Mouse (Mus musculus) cerebellum, adult 11 months (tissue): ENCODE results near the gene BC030867.

Source experiments
- DNase-seq: peaks from one replicate; pipeline ENCODE4 v3.0.0; 2022

The BC030867 gene

GRCm38 (mm10) chr11:102248630-102249230 is at the start of gene BC030867:
BC030867 (plus strand) TSS chr11:102248882.
- peak; percentile 90 for DNase-seq

DNA sequence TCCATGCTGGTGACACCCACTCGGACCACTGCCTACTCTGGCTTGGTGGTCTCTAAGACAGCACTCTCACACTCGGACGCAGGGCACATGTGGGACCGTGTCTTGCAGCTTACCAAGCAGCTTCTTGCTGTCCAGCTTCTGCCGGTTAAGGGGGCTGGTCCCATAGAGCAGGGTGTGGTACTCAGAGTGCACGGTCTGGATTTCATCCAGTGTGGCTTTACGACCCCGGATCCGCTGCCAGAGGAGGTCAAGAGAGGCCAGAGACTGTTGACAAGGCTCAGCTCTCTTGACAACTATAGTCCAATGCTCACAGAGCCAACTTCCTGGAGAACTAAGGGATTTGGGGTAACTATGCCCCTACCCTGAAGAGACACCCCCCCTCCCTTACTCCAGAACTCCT is 48.8 kb upstream of the BC030867 start:
- no peak for DNase-seq

DNA sequence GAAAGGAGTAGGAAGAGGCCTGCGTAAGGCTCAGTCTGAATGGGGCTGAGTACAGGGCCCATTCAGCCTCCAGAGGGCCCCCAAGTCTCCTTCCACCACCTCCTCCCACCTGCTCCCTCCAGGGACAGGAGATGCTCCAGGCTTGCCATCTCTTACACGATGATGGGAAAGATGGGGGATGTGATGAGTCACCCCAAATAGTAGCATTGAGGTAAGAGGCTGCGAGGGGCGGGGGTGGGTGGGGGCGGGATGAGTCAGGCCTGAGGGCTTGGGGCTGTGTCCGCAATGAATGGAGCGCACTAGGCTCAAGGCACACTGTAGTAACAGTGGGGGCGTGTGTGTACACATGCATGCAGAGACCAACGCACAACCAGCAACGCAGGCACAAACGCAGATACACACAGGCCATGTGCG is 47.3 kb upstream of the BC030867 start:
- no peak for DNase-seq

GRCm38 (mm10) chr11:102206481-102206880 is 42.2 kb upstream of the BC030867 start:
- DNase-seq = no peak

GRCm38 (mm10) chr11:102207825-102208777 is 40.6 kb upstream of the BC030867 start:
- no peak for DNase-seq

- DNase-seq = no peak
These were observed 39.8 kb upstream of the BC030867 start for GRCm38 (mm10) chr11:102208846-102209245.

GRCm38 (mm10) chr11:102209742-102210141 is 38.9 kb upstream of the BC030867 start:
- peak; percentile 71 for DNase-seq

DNA sequence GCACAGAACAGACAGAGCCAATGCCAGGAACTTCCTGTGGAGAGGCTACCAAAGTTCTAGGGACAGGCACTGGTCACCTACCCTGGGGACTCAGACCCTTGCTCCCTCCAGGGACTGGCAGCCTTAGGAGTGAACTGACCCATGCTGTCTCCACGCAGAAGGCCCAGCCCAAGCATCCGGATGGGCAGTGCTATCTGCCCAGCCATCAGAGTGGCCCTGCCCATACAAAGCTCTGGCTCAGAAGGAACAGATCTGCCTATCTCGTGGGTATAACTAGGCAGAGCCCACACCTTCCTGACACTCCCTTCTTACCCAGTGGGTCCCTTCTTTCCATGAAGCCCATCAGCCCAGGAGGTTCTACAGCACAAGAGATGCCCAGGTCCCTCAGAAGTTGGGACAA is 38.5 kb upstream of the BC030867 start:
- no peak for DNase-seq

GRCm38 (mm10) chr11:102211011-102211410 is 37.7 kb upstream of the BC030867 start:
- DNase-seq = no peak

DNA sequence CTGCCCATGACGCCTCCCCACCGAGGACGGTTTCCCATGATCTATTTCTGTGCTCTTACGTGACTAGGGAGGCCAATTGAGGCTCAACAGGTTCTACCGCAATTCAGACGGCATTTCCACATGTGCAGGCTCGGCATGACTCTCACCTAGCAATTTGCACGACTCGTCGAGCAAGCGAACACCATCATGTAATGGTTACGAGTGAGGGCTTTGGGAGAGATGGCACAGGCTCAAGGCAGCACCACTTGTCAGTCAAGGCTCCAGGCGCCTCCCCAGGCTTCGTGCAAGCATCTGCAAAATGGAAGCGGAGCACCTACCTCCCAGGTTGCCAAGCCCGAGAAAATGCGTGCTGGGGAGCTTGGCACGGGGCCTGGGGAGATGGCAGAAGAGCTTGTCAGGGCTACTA is 36.7 kb upstream of the BC030867 start:
- DNase-seq = peak; percentile 51

DNA sequence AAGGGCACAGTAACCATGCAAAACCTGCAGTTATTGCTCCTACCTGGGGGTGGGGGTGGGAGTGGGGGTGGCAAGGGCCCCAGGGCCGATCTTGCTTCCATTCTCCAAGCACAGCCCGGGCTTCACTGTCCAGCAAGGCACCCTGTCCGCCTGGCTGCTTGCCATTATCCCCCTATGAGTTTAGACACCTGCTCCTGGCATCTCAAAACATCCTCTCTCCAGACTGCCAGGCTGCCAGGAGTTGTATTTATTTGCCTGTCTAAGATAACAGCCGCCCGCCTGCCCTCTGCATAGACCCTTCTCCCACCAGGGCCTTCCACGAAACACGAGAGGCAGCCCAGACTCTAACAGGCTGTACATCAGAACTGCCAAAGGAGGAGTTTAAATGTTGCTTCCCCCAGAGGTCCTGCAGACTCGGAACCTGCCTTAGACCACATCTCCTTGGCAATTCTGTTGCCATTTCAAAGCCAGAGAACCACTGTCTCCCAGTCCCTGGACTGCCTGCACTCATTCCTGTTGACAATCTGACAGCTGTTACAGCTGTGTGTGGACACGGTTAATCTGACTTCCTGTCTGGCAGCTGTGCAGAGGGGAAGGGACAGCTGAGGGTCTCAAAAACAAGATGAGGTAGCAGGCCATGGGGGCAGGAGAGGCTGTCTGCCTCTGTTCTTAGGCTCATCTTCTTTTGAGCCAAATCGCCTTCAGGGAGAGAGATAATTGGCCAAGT is 34.1 kb upstream of the BC030867 start:
- DNase-seq = peak; percentile 50

GRCm38 (mm10) chr11:102215511-102215910 is 33.2 kb upstream of the BC030867 start:
- DNase-seq = no peak

- DNase-seq = peak; percentile 50
These were observed 32.4 kb upstream of the BC030867 start for GRCm38 (mm10) chr11:102216056-102216885.

GRCm38 (mm10) chr11:102216886-102217240 is 31.8 kb upstream of the BC030867 start:
- DNase-seq = no peak

DNA sequence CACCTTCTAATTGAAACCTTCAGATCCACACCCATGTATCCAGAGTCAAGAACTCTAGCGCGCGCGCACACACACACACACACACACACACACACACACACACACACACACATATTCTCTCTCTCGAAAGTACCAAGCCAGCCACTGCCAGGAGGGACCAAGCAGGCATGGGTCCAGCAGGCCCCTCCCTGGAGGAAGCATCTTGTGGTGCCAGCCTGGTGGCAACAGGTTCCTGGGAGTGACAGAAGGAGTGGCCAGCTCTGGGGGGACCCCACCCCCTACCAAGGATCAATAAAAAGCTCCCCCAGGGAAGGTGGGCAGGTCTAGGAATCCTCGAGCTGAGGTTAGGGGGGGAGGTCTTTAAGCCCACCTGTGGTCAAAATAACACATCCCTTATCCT is 31.3 kb upstream of the BC030867 start:
- DNase-seq = peak; percentile 55

GRCm38 (mm10) chr11:102217876-102218430 is 30.7 kb upstream of the BC030867 start:
- DNase-seq = no peak

GRCm38 (mm10) chr11:102218783-102219182 is 29.9 kb upstream of the BC030867 start:
- peak; percentile 92 for DNase-seq

- peak; percentile 62 for DNase-seq
These were observed 29.3 kb upstream of the BC030867 start for GRCm38 (mm10) chr11:102219247-102219993.

DNA sequence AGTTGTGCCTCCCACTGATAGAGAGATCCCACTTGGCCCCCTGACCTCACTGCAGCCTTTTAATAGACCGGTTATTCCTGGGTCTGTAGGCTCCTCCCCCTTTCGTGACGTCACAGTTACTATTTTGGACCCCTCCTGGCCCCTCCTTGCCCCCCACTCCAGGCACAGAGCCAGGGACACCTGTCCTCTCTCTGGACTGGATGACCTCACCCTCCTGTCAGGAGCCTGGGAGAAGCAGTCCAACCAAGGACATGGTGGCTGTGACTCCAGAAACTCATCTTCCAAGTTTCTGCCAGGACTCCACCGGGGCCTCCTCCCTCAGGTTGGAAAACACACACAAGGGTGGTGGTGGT is 28.7 kb upstream of the BC030867 start:
- DNase-seq = peak; percentile 69

DNA sequence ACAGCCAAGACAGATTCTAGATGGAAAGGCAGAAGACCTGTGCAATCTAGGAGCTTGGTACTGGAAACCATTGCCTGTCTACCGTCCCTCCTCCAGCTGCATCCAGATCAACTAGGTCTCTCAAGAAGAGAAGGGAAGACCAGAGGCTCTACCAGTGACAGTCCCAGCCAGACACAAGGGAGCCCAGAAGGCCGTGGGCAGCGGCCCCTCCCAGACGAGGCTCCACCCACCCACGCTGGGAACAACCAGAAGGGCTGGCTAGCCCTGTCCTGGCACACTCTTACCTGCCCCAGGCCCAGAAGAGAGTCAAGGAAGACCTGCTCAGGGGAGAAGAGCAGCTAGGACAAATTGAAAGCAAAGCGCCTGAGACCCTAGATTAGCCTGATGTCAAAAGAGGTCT is 28.2 kb upstream of the BC030867 start:
- DNase-seq = no peak

GRCm38 (mm10) chr11:102221243-102221953 is 27.3 kb upstream of the BC030867 start:
- DNase-seq = no peak
